Mouse (Mus musculus): ENCODE data around the gene Rtn4r. TPM values are rescaled to one million over a fixed set of nuclear protein-coding genes. Genes with fewer than 3 reads are reported as not detected.
A peak's percentile ranks its signal among the peaks of the same experiment; 100 is the strongest.
"Not testable (repeated sequence)": the region's sequence is repeated elsewhere in the genome, so short reads cannot be mapped to it uniquely, and the experiment has no call there.

Gene Rtn4r
- total RNA-seq, 2 experiments from 2014 or later: 128 to 164 TPM

DNA sequence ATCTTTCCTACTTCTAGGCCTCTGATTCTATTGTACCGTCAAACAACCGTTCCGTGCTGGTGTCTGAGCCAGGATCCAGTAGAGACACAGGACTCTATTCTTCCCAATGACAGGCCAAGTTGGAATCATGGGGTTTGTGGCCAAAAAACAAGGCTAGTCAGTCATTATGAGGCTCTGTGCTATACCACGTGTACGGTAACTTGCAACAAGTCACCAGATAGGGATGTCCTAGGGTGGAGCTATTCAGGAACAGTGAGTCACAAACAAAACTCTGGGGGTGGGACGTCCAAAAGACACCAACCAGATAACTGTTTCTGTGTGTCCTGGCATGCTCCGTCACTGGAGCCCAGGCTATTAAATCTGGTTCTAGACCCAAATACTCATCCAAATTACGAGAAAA lies 55.3 kb downstream of the Rtn4r start:
- intact Hi-C loops (cut with DNase I): no loop called here
- DNase-seq (ENCODE audit: low spot score in 2 of 2): no peak

DNA sequence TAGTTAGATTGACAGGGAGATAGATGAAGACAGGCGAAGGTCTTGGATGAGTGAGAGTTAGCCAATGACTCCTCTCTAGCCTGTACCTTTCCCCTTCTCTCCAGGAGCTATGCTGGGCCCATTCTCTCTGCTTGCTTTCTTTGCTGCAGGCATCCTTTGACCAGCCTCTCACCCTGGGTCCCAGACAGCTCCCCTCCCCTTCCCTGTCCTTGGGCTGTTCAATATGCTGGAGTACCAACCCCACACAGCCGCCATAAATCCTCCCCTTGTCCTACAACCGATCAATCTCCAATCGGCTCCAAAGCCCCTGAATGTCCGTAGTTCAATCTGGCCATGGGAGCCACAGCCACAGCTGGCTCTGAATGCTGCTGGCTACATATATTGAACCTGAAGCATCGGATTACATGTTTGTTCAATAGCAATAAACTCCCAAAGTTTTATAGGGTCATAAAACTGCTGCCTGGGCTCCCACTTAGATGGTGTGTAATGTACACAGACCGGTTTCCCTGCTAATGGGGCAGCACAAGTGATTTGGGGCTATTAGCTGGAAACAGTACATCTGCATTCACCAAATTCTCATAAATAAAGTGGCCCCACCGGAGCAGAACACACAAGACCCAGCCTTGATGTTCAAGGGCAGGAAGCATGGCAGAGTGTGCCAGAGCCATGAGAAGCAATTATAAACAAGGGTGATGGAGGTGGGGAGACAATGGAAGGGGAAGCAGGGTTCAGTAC lies 58.4 kb downstream of the Rtn4r start:
- DNase-seq (ENCODE audit: low spot score in 2 of 2): no peak
- intact Hi-C loops (cut with DNase I): no loop called here

- intact Hi-C loops (cut with DNase I): no loop called here
- DNase-seq (ENCODE audit: low spot score in 2 of 2): no peak
Measured at GRCm38 (mm10) chr16:18186798-18187197, 59.4 kb downstream of the Rtn4r start.

GRCm38 (mm10) chr16:18187221-18187620 lies 59.8 kb downstream of the Rtn4r start:
- DNase-seq (ENCODE audit: low spot score in 2 of 2): no peak
- intact Hi-C loops (cut with DNase I): no loop called here

DNA sequence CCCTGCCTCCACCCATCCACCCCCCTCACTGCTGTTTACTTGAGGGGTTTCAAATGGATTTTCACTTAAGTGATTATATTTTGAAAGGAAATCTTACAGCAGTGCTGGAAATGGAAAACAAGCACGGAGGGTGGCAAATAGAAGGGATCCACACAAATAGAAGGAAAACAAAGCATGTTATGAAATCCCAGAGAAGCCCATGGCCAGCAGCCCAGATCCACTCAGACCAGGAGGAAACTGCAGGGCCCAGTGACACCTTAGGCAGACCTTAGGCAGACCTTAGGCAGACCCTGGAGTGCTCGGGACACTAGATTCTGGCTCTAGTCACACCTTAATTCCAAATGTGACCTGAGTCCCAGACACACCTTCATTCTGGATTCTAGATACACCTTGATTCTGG lies 63.6 kb downstream of the Rtn4r start:
- intact Hi-C loops (cut with DNase I): no loop called here
- DNase-seq (ENCODE audit: low spot score in 2 of 2): no peak

DNA sequence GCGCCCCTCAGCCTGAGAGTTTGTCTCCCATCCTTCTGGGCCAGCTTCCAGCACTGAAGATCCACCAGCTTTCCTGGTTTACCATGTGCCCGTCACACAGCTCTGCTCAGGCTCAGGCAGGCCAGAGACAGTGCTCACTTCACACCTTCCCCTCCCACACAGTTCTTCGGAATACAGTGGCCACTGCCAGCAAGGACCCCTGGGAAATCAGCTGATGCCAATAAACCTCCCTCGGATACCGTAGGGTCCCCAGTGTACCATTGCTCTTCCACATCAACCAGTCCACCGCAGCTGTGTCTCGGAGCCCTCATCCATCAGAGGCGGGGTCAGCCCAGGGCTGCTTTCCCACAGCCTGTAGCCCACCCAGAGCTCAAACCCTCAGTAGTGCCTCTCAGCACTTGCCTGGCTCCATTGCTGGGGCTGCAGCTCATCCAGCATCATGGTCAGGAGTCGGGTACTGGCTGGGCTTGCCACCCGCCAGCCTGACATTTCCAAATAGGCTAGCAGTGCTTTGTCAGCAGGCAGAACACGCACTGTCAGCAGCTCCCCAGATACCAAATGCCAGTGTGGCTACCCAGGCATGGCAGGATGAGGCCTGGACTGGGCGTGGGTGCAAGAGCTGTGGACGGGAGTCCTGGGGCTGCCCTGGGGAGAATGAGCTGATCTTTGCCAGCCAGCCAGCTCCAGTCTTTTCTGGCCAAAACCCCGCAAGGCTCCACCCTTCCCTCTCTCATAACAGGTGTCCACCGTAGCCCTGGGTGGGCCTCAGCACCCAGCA lies 67.0 kb downstream of the Rtn4r start:
- intact Hi-C loops (cut with DNase I): loop anchor here (2.0 kb wide), 1 partner anchor 42 kb away; no protein-coding TSS in a partner anchor
- DNase-seq (ENCODE audit: low spot score in 2 of 2): peak in 1 of 2 experiments; percentile 56

DNA sequence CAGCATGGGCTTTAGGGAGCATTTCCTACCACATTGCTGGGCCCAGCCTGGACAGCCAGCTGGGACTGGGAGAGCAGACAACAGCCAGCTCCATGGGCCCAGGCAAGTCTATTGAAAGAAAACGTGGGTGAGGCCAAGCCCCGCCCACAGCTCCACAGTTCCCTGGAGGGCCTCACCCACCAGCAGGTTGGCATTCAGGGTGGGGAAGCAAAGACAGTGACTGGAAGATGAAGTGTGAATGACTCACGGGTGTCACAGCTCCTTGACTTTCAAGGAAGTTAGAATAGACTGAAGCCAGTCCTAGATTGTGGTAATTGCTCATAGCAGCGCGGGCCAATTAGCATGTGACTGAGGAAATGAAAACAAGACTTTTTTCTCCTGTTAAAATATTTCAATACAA lies 67.6 kb downstream of the Rtn4r start:
- intact Hi-C loops (cut with DNase I): loop anchor here (1.0 to 2.0 kb wide), 2 partner anchors 22 to 42 kb away; no protein-coding TSS in a partner anchor
- peak; percentile 81 to 86 for DNase-seq (ENCODE audit: low spot score in 2 of 2)

DNA sequence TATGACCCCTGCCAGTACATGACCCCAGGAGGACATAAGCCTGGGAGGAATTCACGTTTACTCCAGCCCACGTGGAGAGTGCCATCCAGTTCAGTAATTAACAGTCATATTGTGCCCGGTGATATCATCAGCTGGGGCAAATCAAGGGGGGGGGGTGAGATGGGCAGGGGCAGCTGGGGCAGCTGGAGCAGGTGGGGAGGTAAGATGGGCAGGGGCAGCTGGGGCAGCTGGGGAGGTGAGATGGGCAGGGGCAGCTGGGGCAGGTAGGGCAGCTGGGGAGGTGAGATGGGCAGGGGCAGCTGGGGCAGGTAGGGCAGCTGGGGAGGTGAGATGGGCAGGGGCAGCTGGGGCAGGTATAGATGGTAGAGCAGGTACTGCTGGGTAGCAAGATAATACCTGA lies 68.1 kb downstream of the Rtn4r start:
- intact Hi-C loops (cut with DNase I): loop anchor here (1.0 to 2.0 kb wide), 2 partner anchors 22 to 43 kb away; no protein-coding TSS in a partner anchor
- not testable (repeated sequence) for DNase-seq (ENCODE audit: low spot score in 2 of 2)

DNA sequence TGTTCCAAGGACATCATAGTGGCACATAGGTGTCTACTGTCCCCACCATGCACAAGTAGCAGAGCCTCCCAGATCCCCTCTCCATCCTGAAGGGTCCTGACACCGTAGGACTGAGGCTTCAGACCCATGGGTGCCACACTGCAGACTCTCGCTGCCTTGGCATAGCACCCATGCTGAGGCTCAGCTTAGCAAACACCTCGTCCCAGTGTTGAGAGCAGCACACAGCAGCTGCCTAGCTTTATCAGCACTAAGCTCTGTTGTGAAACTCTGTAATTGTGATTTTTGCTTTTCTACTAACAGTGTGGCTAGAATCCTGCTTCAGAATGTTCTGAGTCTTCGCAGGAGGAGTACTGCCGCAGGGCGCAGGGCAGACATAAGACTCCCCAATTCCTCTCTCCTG lies 70.4 kb downstream of the Rtn4r start:
- no peak for DNase-seq (ENCODE audit: low spot score in 2 of 2)
- intact Hi-C loops (cut with DNase I): no loop called here

GRCm38 (mm10) chr16:18198365-18199098 lies 71.1 kb downstream of the Rtn4r start:
- intact Hi-C loops (cut with DNase I): no loop called here
- DNase-seq (ENCODE audit: low spot score in 2 of 2): no peak

- intact Hi-C loops (cut with DNase I): no loop called here
- DNase-seq (ENCODE audit: low spot score in 2 of 2): no peak
Measured at GRCm38 (mm10) chr16:18200062-18200461, 72.6 kb downstream of the Rtn4r start.

DNA sequence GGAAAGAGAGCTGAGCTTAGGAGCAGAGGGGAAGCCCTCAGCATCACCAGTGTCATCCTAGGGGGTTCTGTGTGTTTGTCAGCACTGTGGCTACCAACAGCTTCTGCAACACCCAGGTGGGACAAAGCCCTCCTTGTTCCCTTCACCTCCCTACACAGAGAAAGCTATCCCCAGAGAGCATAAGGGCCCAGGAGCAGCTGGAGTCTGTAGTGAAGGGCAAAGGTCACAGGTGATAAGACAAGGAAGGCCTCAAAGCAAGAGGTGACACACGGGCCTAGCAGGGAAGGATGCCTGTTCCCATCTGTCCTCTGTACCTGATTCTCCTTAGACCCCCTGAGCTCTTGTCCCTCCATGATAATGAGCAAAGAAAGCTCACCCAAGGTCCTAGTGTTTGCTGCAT lies 74.2 kb downstream of the Rtn4r start:
- no peak for DNase-seq (ENCODE audit: low spot score in 2 of 2)
- intact Hi-C loops (cut with DNase I): no loop called here

Small RNA genes within 50 kb of the gene (microRNA-seq; reads per million reads assigned to microRNA genes)
- gene Mir6366: not detected

Other genes with a start within 250 kb of the Rtn4r start
- 1 to 10 TPM; 1.3 to 2.2 TPM for gene Gm20518, start 236.0 kb upstream of the Rtn4r start, total RNA-seq (2021)
- not detected for gene Tssk1, start 233.4 kb upstream of the Rtn4r start, total RNA-seq (2021)
- gene Dgcr2, start 229.1 kb upstream of the Rtn4r start, total RNA-seq (2021): 100 to 1,000 TPM in 1 of 2 experiments, 10 to 100 TPM in 1; 92.6 to 103 TPM
- not detected for gene Tssk2, start 229.0 kb upstream of the Rtn4r start, total RNA-seq (2021)
- 10 to 100 TPM; 26.1 to 31.1 TPM for gene Ess2, start 216.3 kb upstream of the Rtn4r start, total RNA-seq (2021)
- gene Gsc2, start 212.6 kb upstream of the Rtn4r start, total RNA-seq (2021): not detected
- gene Slc25a1, start 199.4 kb upstream of the Rtn4r start, total RNA-seq (2021): 10 to 100 TPM; 38.5 to 44.9 TPM
- gene Vpreb2, start 147.2 kb upstream of the Rtn4r start, total RNA-seq (2021): not detected
- 100 to 1,000 TPM in 1 of 2 experiments, 10 to 100 TPM in 1; 86.3 to 105 TPM for gene Dgcr6, start 74.8 kb upstream of the Rtn4r start, total RNA-seq (2021)
- 10 to 100 TPM; 35.5 to 42.7 TPM for gene Prodh, start 37.4 kb upstream of the Rtn4r start, total RNA-seq (2021)
- gene Ccdc188, start 90.2 kb downstream of the Rtn4r start, total RNA-seq (2021): under 1 TPM in 1 of 2 experiments, not detected in 1; 0.57 TPM
- 100 to 1,000 TPM; 145 to 154 TPM for gene Zdhhc8, start 107.5 kb downstream of the Rtn4r start, total RNA-seq (2021)
- 10 to 100 TPM; 39.7 to 59.3 TPM for gene Trmt2a, start 121.0 kb downstream of the Rtn4r start, total RNA-seq (2021)
- 10 to 100 TPM; 85.8 to 89.3 TPM for gene Ranbp1, start 121.1 kb downstream of the Rtn4r start, total RNA-seq (2021)
- not detected for gene Gm49776, start 130.7 kb downstream of the Rtn4r start, total RNA-seq (2021)
- 10 to 100 TPM; 31.7 to 48.3 TPM for gene Dgcr8, start 161.6 kb downstream of the Rtn4r start, total RNA-seq (2021)
- 100 to 1,000 TPM; 158 to 165 TPM for gene Tango2, start 220.5 kb downstream of the Rtn4r start, total RNA-seq (2021)
- gene Arvcf, start 220.5 kb downstream of the Rtn4r start, total RNA-seq (2021): 10 to 100 TPM; 36.6 to 48.0 TPM